Mouse (Mus musculus): ENCODE results near the gene Alg2.

The Alg2 gene

DNA sequence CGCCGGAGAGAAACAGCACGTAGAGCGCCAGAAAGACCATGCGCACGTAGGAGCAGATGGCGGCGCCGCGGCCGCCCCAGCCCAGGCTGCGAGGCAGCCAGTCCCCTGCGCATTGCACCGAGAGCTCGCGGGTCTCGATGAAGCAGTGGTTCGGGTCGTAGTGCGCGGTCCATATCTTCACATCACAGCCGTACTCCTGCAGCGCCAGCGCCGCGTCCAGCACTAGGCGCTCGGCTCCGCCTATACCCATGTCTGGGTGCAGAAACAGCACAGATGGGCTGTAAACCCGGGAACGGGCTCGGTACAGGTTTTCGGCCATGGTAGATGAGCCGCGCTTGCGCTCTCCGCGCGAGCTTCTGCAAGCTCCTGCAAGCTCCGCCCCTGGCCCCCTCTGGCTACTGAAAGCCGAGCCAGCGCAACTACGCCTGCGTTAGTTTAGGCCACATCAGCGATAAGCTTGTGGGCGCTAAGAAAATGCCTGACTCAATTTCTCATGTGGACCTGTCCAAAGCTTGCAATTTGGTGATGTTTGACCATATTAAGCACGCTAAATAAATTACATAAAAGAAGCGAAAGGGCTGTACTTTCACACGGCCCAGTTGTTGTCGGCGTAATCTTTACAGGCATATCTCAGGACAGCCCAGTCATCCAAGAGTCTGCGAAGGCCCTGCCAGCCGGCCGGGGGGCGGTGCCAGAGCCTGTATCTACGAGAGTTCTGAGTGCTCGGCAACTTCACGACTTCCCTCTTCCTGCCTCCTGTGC lies at the start of gene Alg2, which contains the start of gene Sec61b:
Gene Alg2 (minus strand): TSS at position 366 of the 762 bp plus-strand sequence.
Gene Sec61b (plus strand): TSS at position 691 of the 762 bp plus-strand sequence.
- peak; percentile 98 for DNase-seq (ENCODE audit: low read depth, low spot score)

GRCm38 (mm10) chr4:47521884-47522605 lies 47.9 kb upstream of the Alg2 start:
- DNase-seq (ENCODE audit: low read depth, low spot score), result peak; percentile 34

- no peak for DNase-seq (ENCODE audit: low read depth, low spot score)
Observed at GRCm38 (mm10) chr4:47520076-47520475, 45.9 kb upstream of the Alg2 start.

DNA sequence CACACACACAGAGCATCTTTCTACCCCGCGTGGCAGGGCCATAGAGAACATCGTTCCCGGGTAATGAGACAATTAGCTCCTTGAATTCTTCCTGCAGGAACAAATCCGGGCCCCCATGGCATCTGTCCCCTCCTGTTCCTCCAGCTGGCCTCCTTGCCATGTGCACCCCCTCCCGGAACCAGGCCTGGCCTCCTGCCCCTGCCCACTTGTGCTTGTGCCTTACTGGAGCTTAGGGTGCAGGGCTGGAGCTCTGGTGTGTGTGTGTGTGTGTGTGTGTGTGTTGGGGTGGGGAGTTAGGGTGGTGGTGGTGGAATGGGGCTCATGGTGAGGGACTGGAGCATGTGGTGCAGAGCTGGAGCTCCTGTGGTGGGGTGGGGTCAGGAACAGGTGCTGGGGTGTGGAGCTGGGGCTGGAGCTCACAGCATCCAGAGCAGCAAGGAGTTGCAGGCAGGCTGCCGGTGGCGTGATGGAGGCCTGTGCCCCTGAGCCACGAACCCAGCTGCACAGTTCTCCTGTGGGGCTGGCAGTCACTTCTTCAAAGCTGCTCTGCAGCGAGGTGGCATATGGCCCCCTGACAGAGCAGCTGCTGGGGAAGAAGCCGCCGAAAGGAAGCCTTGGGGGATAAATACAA lies 44.5 kb upstream of the Alg2 start:
- DNase-seq (ENCODE audit: low read depth, low spot score), result no peak

GRCm38 (mm10) chr4:47504841-47505517 lies 30.8 kb upstream of the Alg2 start:
- peak; percentile 26 for DNase-seq (ENCODE audit: low read depth, low spot score)

DNA sequence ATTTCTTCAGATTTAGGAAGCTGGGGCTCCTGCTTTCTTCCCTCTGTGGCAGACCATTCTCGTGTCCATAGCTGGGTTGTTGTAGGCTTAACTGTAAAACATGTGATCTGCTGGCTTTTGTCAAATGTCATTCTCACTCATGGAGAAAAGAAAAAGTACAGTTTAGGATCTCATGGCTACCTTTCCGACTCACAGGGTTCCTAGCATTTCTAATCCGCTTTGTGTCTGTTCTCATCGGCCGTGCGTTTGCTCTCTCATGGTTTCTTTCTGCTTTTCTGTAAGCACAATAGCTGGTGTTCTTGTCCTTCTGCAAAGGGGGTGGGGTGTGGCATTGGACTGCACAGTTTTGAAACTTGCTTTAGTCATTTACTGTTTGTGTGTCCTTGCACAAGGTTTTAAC lies 28.9 kb upstream of the Alg2 start:
- no peak for DNase-seq (ENCODE audit: low read depth, low spot score)

DNA sequence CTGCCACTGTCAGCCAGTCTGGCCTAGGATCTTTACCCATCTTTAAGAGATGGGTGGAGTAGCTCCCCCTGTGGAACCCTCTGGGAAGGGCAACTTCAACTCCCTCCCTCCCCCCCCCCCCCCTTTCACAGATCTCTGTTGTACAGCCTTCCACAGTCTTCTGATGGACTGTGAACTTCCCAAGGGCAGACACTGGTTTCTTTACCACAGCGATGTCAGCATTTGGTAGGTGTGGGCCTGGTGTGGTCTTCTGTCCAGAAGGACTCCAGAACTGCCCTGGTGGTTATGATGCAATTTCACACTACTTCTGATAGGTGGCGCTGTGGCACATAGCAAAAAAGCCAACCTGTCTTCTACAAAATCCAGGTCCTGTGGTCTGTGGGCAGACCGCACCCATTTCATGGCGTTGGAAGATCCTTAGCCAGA lies 28.4 kb upstream of the Alg2 start:
- DNase-seq (ENCODE audit: low read depth, low spot score), result peak; percentile 55

DNA sequence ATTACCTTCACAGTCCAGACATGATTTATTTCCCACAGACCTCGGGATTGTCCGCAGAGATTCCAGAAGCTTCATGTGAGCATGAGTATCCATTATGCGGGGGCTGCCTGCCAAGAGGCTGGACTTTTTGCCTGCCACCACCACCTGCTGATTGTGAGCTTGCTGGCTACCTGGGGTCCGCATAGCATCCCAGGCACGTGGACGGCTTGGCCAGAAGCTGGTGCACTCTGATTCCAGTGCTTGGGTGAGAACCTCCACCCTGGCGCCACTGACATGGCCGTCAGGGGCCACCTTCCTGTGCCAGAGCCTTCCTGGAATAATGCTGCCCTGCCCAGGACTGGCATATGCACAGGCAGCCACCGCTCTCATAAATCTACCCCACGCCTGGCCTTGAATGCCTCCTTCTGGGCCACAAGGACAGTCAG lies 25.0 kb upstream of the Alg2 start:
- DNase-seq (ENCODE audit: low read depth, low spot score), result no peak

DNA sequence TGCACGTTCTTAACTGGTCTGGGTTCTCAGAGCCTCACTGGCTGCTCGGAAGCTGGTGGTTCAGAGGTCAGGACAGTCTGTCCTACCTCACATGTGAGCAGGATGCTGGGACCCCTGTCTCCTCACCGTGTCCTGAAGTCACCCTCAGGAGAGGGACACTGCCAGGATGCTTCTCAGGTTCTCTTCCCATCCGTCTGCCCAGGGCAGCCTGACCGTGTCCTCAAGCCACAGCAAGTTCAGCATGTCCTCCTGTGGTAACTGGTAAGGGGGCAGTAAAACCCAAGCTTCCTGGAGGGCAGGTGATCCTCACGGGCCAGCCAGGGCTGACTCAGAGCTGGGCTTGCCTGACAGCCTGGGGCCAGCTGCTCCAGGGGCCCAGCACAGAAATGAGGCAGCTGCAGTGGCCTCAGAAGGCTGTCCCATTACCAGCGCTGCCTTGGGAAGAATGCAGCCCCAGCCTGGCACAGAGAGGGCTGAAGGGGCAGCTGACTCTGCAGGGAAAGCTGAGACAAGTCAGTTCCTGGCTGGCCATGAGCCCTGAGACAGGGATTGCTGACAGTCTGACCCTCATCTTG lies 23.8 kb upstream of the Alg2 start:
- DNase-seq (ENCODE audit: low read depth, low spot score), result no peak

GRCm38 (mm10) chr4:47494686-47495085 lies 20.6 kb upstream of the Alg2 start:
- DNase-seq (ENCODE audit: low read depth, low spot score), result no peak

- DNase-seq (ENCODE audit: low read depth, low spot score), result no peak
Observed at GRCm38 (mm10) chr4:47494137-47494536, 20.0 kb upstream of the Alg2 start.

- DNase-seq (ENCODE audit: low read depth, low spot score), result no peak
Observed at GRCm38 (mm10) chr4:47493456-47493855, 19.3 kb upstream of the Alg2 start.

GRCm38 (mm10) chr4:47492311-47493086 lies 18.4 kb upstream of the Alg2 start:
- peak; percentile 46 for DNase-seq (ENCODE audit: low read depth, low spot score)

GRCm38 (mm10) chr4:47491243-47491642 lies 17.1 kb upstream of the Alg2 start:
- no peak for DNase-seq (ENCODE audit: low read depth, low spot score)

DNA sequence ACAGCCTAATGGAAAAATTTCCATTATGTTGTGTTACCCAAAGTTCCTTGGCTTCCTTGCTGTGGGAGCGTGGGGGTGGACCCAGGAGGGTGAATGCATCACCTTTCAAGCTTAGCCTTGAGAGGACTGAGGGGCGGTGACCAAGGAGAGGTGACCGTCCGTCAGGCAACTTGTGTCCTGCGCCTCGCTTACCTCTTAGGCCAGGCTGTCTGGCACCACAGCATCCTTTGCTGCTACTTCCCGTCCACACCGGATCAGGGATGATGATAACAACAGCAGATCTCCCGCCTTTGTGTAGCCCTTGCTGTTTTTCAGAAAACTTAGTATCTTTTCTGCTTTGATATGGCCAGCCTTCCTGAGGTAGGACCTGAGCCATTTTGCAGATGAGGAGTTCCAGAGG lies 6.4 kb upstream of the Alg2 start:
- no peak for DNase-seq (ENCODE audit: low read depth, low spot score)

DNA sequence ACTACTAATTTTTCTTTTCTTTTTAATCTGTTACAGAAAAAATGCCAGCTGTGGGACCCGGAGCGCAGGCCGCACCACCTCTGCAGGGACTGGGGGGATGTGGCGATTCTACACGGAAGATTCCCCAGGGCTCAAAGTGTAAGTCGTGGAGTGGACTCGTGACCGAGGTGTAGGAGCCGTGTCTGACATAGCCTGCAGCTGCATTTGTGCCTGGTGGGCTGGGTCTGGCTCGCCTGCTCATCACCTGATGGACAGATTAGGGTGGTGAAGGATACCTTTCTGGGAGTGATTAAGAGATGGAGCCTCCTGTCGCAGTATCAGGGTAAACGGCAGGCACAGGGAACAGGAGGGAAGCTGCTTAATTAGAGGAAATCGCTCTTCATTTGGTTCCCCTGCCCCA lies 6.0 kb upstream of the Alg2 start:
- no peak for DNase-seq (ENCODE audit: low read depth, low spot score)

DNA sequence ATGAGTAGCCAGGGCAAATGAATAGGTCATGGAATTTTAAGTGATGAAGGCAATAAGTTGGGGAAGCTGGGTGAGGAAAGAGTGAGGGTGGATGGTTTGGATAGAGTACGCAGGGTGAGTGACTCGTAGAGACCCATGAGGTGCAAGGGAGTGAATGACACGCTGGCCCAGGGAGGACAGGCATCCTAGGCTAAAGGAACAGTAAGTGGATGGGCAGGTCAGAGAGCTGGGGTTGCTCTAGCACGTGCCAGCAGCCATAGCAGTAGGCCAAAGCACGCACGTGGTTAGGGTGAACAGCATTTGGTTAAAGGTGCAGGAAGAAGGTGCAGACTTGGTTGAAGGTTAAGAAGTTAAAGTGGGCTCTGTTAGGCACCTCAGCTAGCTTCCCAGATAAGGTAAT lies 3.4 kb upstream of the Alg2 start:
- DNase-seq (ENCODE audit: low read depth, low spot score), result no peak

- DNase-seq (ENCODE audit: low read depth, low spot score), result no peak
Observed at GRCm38 (mm10) chr4:47474730-47475643, 854 bp upstream of the Alg2 start.

DNA sequence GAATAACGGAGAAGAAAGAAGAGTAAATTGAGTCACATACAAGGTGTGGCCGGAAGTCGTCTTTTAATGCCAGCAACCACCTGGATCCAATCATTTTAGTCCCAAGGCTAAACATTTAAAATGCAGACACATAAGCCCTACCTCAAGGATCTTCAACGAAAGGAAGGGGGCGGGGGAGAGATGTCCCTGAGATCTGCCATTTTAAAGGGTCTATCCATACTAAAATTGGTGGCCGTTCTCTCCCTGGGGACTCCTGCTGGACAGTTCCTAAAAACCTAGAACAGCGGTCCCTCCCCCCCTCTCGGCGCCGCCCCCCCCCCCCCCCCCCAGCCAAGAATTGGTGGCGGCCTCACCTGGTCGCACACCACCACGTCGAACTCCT lies 556 bp downstream of the Alg2 start:
- DNase-seq (ENCODE audit: low read depth, low spot score), result no peak

GRCm38 (mm10) chr4:47467196-47467595 lies 6.9 kb downstream of the Alg2 start:
- no peak for DNase-seq (ENCODE audit: low read depth, low spot score)
